Mouse (Mus musculus): ENCODE measurements around the gene Barhl1. TPM values are rescaled to one million over a fixed set of nuclear protein-coding genes. Genes with fewer than 3 reads are reported as not detected.

The Barhl1 gene
- polyA plus RNA-seq, 1 experiment from 2014 or later: not detected

GRCm38 (mm10) chr2:28860678-28861423, 55.6 kb downstream of the Barhl1 start:
- no peak overlapping the region for H3K27ac ChIP-seq
- H3K79me2 ChIP-seq (ENCODE audit: inconsistent target): no peaks in the 10 kb centered on the region
- WGBS (ENCODE audit: missing documents): 96% methylated on average over 7 of the region's 8 CpGs
- peaks cover 84% of the 10 kb centered on the region for H3K36me3 ChIP-seq (ENCODE audit: inconsistent target)
- H3K4me3 ChIP-seq (ENCODE audit: inconsistent target): no peak overlapping the region

- Histone ChIP-seq H3K79me2 (ENCODE audit: inconsistent target) (no peaks in the 10 kb centered on the region), H3K36me3 (ENCODE audit: inconsistent target) (peaks cover 78% of the 10 kb centered on the region), H3K4me3 (ENCODE audit: inconsistent target) (no peak overlapping the region), H3K27ac (no peak overlapping the region)
- WGBS (ENCODE audit: missing documents): 86% methylated on average over 4 of the region's 4 CpGs
Observed at GRCm38 (mm10) chr2:28859303-28859702, 57.2 kb downstream of the Barhl1 start.

Other genes with a start within 250 kb of the Barhl1 start
- 11.7 to 25.3 TPM (median 13.8 TPM) in 3 replicates for gene Spaca9, start 216.9 kb downstream of the Barhl1 start, polyA plus RNA-seq (2018)
- 5.3 to 14.5 TPM (median 9.7 TPM) in 3 replicates for gene Ak8, start 216.5 kb downstream of the Barhl1 start, polyA plus RNA-seq (2018)
- 11.5 to 17.4 TPM (median 12.1 TPM) in 3 replicates for gene Gtf3c4, start 76.3 kb downstream of the Barhl1 start, polyA plus RNA-seq (2018)
- 9.6 to 15.8 TPM (median 9.6 TPM) in 3 replicates for gene Ddx31, start 76.3 kb downstream of the Barhl1 start, polyA plus RNA-seq (2018)
- not detected in 3 replicates for gene Cfap77, start 138.4 kb upstream of the Barhl1 start, polyA plus RNA-seq (2018)
- gene Ttf1, start 143.6 kb upstream of the Barhl1 start, polyA plus RNA-seq (2018): 8.0 to 12.4 TPM (median 10.7 TPM) in 3 replicates
- 13.1 to 14.8 TPM (median 13.7 TPM) in 3 replicates for gene Setx, start 207.5 kb upstream of the Barhl1 start, polyA plus RNA-seq (2018)